Mouse (Mus musculus) forebrain, embryonic 16.5 days (tissue): ENCODE measurements around the gene Rhox12. TPM values are rescaled to one million over a fixed set of nuclear protein-coding genes. Genes with fewer than 3 reads are reported as not detected.

Source experiments
- ATAC-seq: fragments of 200-750 bp; cut with Nextera tagmentation; 2 replicates; pipeline ENCODE4 v1.8.0; 2017; ENCODE audit warnings: mild to moderate bottlenecking, moderate library complexity
- H3K27ac ChIP-seq: fragments of 300-500 bp; sonication (generic); 2 replicates; pipeline ENCODE4 v1.5.1; 2014; ENCODE audit warnings: low read length, control low read depth
- H3K27me3 ChIP-seq: fragments of 300-500 bp; sonication (generic); replicated peaks from 2 replicates; pipeline ENCODE4 v1.6.1; 2014; ENCODE audit warnings: low read length; ENCODE audit not compliant: control insufficient read depth, insufficient read depth
- H3K36me3 ChIP-seq: fragments of 300-500 bp; sonication (generic); 2 replicates; pipeline ENCODE4 v1.6.1; 2014; ENCODE audit not compliant: control insufficient read depth, insufficient read depth
- H3K4me1 ChIP-seq: fragments of 300-500 bp; sonication (generic); replicated peaks from 2 replicates; pipeline ENCODE4 v1.6.1; 2014; ENCODE audit warnings: low read length; ENCODE audit not compliant: control insufficient read depth, insufficient read depth
- H3K4me2 ChIP-seq: fragments of 300-500 bp; sonication (generic); 2 replicates; pipeline ENCODE4 v1.6.1; 2014; ENCODE audit warnings: mild to moderate bottlenecking, low read length, control low read depth
- H3K4me3 ChIP-seq: fragments of 300-500 bp; sonication (generic); replicated peaks from 2 replicates; pipeline ENCODE4 v1.5.1; 2014; ENCODE audit warnings: mild to moderate bottlenecking, low read length, control low read depth
- H3K9ac ChIP-seq: fragments of 300-500 bp; sonication (generic); replicated peaks from 2 replicates; pipeline ENCODE4 v1.6.1; 2014; ENCODE audit warnings: low read depth, low read length, control low read depth
- H3K9me3 ChIP-seq: fragments of 300-500 bp; sonication (generic); 2 replicates; pipeline ENCODE4 v1.6.1; 2016; ENCODE audit warnings: low read length; ENCODE audit not compliant: control insufficient read depth
- WGBS: fragments of 180-500 bp; shearing (Covaris S2); extraction: QIAGEN DNeasy Blood & Tissue Kit; methylation state at CpG from one replicate; pipeline ENCODE4 v1.1.7; 2014; 5-methylcytosine and 5-hydroxymethylcytosine counted together
- polyA plus RNA-seq: library from polyadenylated mRNA; unstranded; fragments of >200 nt; fragmentation: Nextera tagmentation; extraction: Ambion mirVana; gene quantifications from 2 replicates; pipeline ENCODE4 v1.2.1, GENCODE M21; 2015

Gene Rhox12
- polyA plus RNA-seq = not detected in 2 replicates

DNA sequence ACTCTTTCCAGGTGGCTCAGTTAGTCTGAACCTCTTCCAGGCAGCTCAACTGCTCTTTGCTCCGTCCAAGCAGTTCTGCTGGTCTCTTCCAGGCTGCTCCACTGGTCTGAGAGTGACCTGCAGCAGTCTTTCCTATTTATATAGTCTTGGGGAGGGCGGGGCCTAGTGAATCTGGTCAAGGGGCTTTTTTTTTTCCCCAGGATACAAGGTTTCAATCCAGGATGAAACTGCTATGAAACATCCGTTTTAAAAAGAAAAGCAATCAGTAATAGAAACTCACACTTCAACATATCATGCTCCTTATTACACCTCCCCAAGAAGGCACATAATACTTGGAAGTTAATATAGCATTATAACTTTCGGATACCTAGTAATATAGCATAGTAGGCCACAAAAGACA is at the start of gene Rhox12:
Gene Rhox12, minus strand, starts transcription at position 101 of the 400 bp plus-strand sequence.
- Histone ChIP-seq H3K4me1 (no peaks in the 10 kb centered on the region), H3K9me3 (no peaks in the 10 kb centered on the region), H3K9ac (no peak within 1 kb of the TSS), H3K27me3 (no peaks in the 10 kb centered on the region), H3K36me3 (no peaks in the 10 kb centered on the region), H3K4me2 (no peak within 1 kb of the TSS), H3K27ac (no peak within 1 kb of the TSS), H3K4me3 (no peak within 1 kb of the TSS)
- 78% methylated on average over 4 of the region's 4 CpGs for WGBS
- ATAC-seq = no peak

- no peaks in the 10 kb centered on the region for H3K27me3 ChIP-seq
- H3K36me3 ChIP-seq = no peaks in the 10 kb centered on the region
- H3K4me1 ChIP-seq = no peaks in the 10 kb centered on the region
- ATAC-seq = no peak
- H3K27ac ChIP-seq = no peak overlapping the region
- no peak overlapping the region for H3K9ac ChIP-seq
- WGBS = 74% methylated on average over 1 of the region's 1 CpGs
- no peak overlapping the region for H3K4me3 ChIP-seq
- no peak overlapping the region for H3K4me2 ChIP-seq
- no peaks in the 10 kb centered on the region for H3K9me3 ChIP-seq
Observed at GRCm38 (mm10) chrX:38159097-38159496, 48.4 kb upstream of the Rhox12 start.

- 0 out of 2 replicates have a peak, but pooled peaks cover 2% of the 10 kb centered on the region for H3K9me3 ChIP-seq
- 90% methylated on average over 34 of the region's 34 CpGs for WGBS
- no peak overlapping the region for H3K4me3 ChIP-seq
- H3K4me1 ChIP-seq = no peaks in the 10 kb centered on the region
- ATAC-seq = no peak
- H3K27me3 ChIP-seq = no peaks in the 10 kb centered on the region
- H3K27ac ChIP-seq = no peak overlapping the region
- H3K9ac ChIP-seq = no peak overlapping the region
- no peaks in the 10 kb centered on the region for H3K36me3 ChIP-seq
- no peak overlapping the region for H3K4me2 ChIP-seq
Observed at GRCm38 (mm10) chrX:38121478-38121877, 10.8 kb upstream of the Rhox12 start.

DNA sequence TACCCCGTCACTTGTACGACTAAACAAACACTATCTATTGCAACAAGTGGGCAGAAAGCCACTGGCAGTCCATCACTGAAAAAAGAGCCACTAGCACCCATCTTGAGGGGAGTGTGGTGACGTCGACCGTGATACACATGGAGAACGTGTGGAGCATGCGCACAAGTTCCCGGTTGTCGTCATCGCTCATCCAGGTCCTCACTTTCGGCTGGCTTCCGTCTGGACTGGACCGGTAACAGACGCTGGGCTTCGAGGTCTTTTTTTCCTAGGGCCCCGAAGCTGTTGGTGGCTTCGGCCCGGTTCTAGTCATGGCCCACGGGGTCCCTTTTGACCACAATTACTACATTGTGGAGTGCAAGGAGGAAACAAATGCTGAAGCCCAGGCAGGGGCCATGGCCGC is 10.3 kb upstream of the Rhox12 start, which contains the start of gene Rhox13:
Gene Rhox13, plus strand, starts transcription at position 238 of the 400 bp plus-strand sequence.
- no peak for ATAC-seq
- WGBS = 98% methylated on average over 20 of the region's 20 CpGs
- Histone ChIP-seq H3K27ac (no peak within 1 kb of the TSS), H3K4me3 (no peak within 1 kb of the TSS), H3K9me3 (0 out of 2 replicates have a peak, but pooled peaks cover 2% of the 10 kb centered on the region), H3K36me3 (no peaks in the 10 kb centered on the region), H3K27me3 (no peaks in the 10 kb centered on the region), H3K9ac (no peak within 1 kb of the TSS), H3K4me2 (no peak within 1 kb of the TSS), H3K4me1 (no peaks in the 10 kb centered on the region)

DNA sequence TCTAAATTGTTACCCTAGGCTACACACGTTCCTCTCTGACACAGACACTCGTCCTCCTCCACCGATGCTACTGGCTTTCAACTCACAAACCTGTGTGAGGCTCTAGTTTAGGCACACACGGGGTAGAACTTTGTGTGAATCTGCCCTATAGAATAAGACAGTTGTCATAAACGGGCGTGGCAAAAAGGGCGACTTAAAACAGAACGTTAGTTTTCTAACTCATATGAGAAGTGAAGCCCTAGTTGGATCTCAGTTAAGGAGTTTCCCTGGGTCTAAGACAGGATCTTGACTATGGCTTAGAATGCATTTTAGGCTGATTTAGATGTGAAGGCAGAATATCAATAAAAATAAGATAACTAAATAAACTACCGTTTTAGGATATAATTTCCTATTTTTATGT is 25.7 kb downstream of the Rhox12 start, which contains the start of gene Rhox11:
Gene Rhox11, minus strand, starts transcription at position 101 of the 400 bp plus-strand sequence.
- no peak within 1 kb of the TSS for H3K4me3 ChIP-seq
- H3K4me1 ChIP-seq = no peaks in the 10 kb centered on the region
- no peak within 1 kb of the TSS for H3K9ac ChIP-seq
- H3K4me2 ChIP-seq = no peak within 1 kb of the TSS
- H3K27ac ChIP-seq = no peak within 1 kb of the TSS
- no peaks in the 10 kb centered on the region for H3K27me3 ChIP-seq
- no peaks in the 10 kb centered on the region for H3K9me3 ChIP-seq
- WGBS = 90% methylated on average over 9 of the region's 9 CpGs
- H3K36me3 ChIP-seq = no peaks in the 10 kb centered on the region
- ATAC-seq = no peak

GRCm38 (mm10) chrX:38084226-38084625 is 26.5 kb downstream of the Rhox12 start:
- H3K9ac ChIP-seq = no peak overlapping the region
- H3K4me2 ChIP-seq = no peak overlapping the region
- no peaks in the 10 kb centered on the region for H3K36me3 ChIP-seq
- no peaks in the 10 kb centered on the region for H3K27me3 ChIP-seq
- no peaks in the 10 kb centered on the region for H3K9me3 ChIP-seq
- 27% methylated on average over 12 of the region's 12 CpGs for WGBS
- no peak overlapping the region for H3K27ac ChIP-seq
- no peaks in the 10 kb centered on the region for H3K4me1 ChIP-seq
- peak; percentile 57; the same call in 1 of the 2 replicates for ATAC-seq
- H3K4me3 ChIP-seq = no peak overlapping the region

DNA sequence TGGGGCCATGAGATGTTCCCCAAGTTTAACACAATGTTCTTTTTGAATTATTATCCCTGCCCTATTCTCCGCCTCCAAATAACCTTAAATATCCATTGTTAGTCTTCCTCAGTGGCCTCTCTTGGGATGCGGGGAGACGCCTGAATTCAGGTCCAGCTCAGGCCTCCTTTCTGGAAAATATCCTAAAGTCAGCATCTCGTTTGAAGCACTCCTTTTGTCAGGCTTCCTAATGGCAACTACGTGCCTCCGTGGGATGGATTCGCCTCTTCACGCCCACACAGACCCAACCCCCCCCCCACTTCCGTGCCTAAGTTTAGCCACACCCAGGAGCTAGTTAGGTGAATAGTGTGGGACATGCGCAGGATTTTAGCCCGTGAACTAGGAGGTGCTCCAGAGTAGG is 44.5 kb downstream of the Rhox12 start, which contains the start of gene Rhox10:
Gene Rhox10, plus strand, starts transcription at position 301 of the 400 bp plus-strand sequence.
- no peaks in the 10 kb centered on the region for H3K27me3 ChIP-seq
- H3K27ac ChIP-seq = no peak within 1 kb of the TSS
- H3K36me3 ChIP-seq = no peaks in the 10 kb centered on the region
- 87% methylated on average over 11 of the region's 11 CpGs for WGBS
- H3K9me3 ChIP-seq = no peaks in the 10 kb centered on the region
- no peaks in the 10 kb centered on the region for H3K4me1 ChIP-seq
- no peak within 1 kb of the TSS for H3K4me2 ChIP-seq
- no peak within 1 kb of the TSS for H3K9ac ChIP-seq
- H3K4me3 ChIP-seq = no peak within 1 kb of the TSS
- ATAC-seq = no peak

GRCm38 (mm10) chrX:38061544-38061943 is 49.2 kb downstream of the Rhox12 start:
- no peak overlapping the region for H3K4me3 ChIP-seq
- no peaks in the 10 kb centered on the region for H3K9me3 ChIP-seq
- no peaks in the 10 kb centered on the region for H3K27me3 ChIP-seq
- H3K4me2 ChIP-seq = no peak overlapping the region
- 4% methylated on average over 1 of the region's 1 CpGs for WGBS
- no peak overlapping the region for H3K27ac ChIP-seq
- H3K4me1 ChIP-seq = no peaks in the 10 kb centered on the region
- ATAC-seq = no peak
- no peak overlapping the region for H3K9ac ChIP-seq
- no peaks in the 10 kb centered on the region for H3K36me3 ChIP-seq
